15 mouse cellular contexts compared by ENCODE assay signal in genomic region chrX:159073533-159073932, GRCm38 (mm10).
DNase-seq lines count a peak whose midpoint lies in the region; ATAC-seq and TF ChIP-seq lines count a peak whose summit lies in the region.
"Had no signal": no experiment of that assay in that cellular context is flagged by ENCODE, and none has a peak within 500 bp of the region (broad histone marks: within the 10 kb centered on the region; RNA-seq: fewer than 3 reads in every experiment).

No protein-coding gene starts in this region.

- peak; percentile 19 for DNase-seq in gastrocnemius, adult 2 months
- DNase-seq in gastrocnemius, adult 18-20 months (ENCODE audit: low spot score), result no peak
- DNase-seq in midbrain, postnatal 0 days (ENCODE audit: low spot score), result peak; percentile 36
- DNase-seq in midbrain, embryonic 14.5 days, result no peak
- DNase-seq in cerebellum, postnatal 10 days, result peak; percentile 78 to 84
- no peak for DNase-seq in MN1 (ENCODE audit: low spot score)
- DNase-seq in hindbrain, embryonic 14.5 days (ENCODE audit: low spot score), result no peak
- DNase-seq in layer of hippocampus, adult 9-10 months (ENCODE audit: low spot score), result no peak
- DNase-seq: B cell, adult 2 months; gastrocnemius, postnatal 10 days; kidney, adult 2 months; liver had no signal

- H3K4me1 ChIP-seq in midbrain, postnatal 0 days (ENCODE audit: insufficient read depth, low read length), result no peaks in the 10 kb centered on the region
- no peaks in the 10 kb centered on the region for H3K4me1 ChIP-seq in midbrain, embryonic 14.5 days (ENCODE audit: control insufficient read depth, insufficient read depth, low read length)
- no peaks in the 10 kb centered on the region for H3K4me1 ChIP-seq in hindbrain, embryonic 14.5 days (replicated peaks; ENCODE audit: control insufficient read depth, insufficient read depth, low read length)
- H3K4me1 ChIP-seq: lung, embryonic 15.5 days; midbrain, embryonic 12.5 days had no signal

- H3K27me3 ChIP-seq in midbrain, postnatal 0 days (ENCODE audit: insufficient read depth, low read length), result no peaks in the 10 kb centered on the region
- H3K27me3 ChIP-seq in midbrain, embryonic 14.5 days (ENCODE audit: control insufficient read depth, insufficient read depth, low read length), result no peaks in the 10 kb centered on the region
- no peaks in the 10 kb centered on the region for H3K27me3 ChIP-seq in hindbrain, embryonic 14.5 days (ENCODE audit: control insufficient read depth, insufficient read depth, low read length)
- H3K27me3 ChIP-seq: lung, embryonic 15.5 days had no signal

- H3K9ac ChIP-seq in midbrain, postnatal 0 days (replicated peaks; ENCODE audit: low read length, poor library complexity, severe bottlenecking), result no peak overlapping the region
- no peak overlapping the region for H3K9ac ChIP-seq in midbrain, embryonic 14.5 days (replicated peaks; ENCODE audit: low read length)
- H3K9ac ChIP-seq in hindbrain, embryonic 14.5 days, result no peak overlapping the region
- H3K9ac ChIP-seq: lung, embryonic 15.5 days; midbrain, embryonic 12.5 days had no signal

- no peak overlapping the region for H3K27ac ChIP-seq in gastrocnemius, adult 2 months
- no peak overlapping the region for H3K27ac ChIP-seq in midbrain, postnatal 0 days (ENCODE audit: low read depth, low read length)
- H3K27ac ChIP-seq in midbrain, embryonic 14.5 days (replicated peaks; ENCODE audit: low read depth, low read length), result no peak overlapping the region
- H3K27ac ChIP-seq in hindbrain, embryonic 14.5 days, result no peak overlapping the region
- H3K27ac ChIP-seq: lung, embryonic 15.5 days; midbrain, embryonic 12.5 days had no signal

- no peaks in the 10 kb centered on the region for H3K36me3 ChIP-seq in midbrain, postnatal 0 days (ENCODE audit: insufficient read depth, low read length)
- H3K36me3 ChIP-seq in midbrain, embryonic 14.5 days (ENCODE audit: control insufficient read depth, insufficient read depth, low read length), result no peaks in the 10 kb centered on the region
- no peaks in the 10 kb centered on the region for H3K36me3 ChIP-seq in hindbrain, embryonic 14.5 days (replicated peaks; ENCODE audit: control insufficient read depth, insufficient read depth)
- H3K36me3 ChIP-seq: G1E; lung, embryonic 15.5 days; midbrain, embryonic 12.5 days had no signal

- no peak overlapping the region for H3K4me3 ChIP-seq in gastrocnemius, adult 2 months
- H3K4me3 ChIP-seq in midbrain, postnatal 0 days (ENCODE audit: low read depth, low read length), result no peak overlapping the region
- no peak overlapping the region for H3K4me3 ChIP-seq in midbrain, embryonic 14.5 days (replicated peaks; ENCODE audit: low read depth, low read length)
- H3K4me3 ChIP-seq in hindbrain, embryonic 14.5 days (replicated peaks; ENCODE audit: low read length), result no peak overlapping the region
- H3K4me3 ChIP-seq: lung, embryonic 15.5 days; midbrain, embryonic 12.5 days had no signal

- no peaks in the 10 kb centered on the region for H3K9me3 ChIP-seq in midbrain, postnatal 0 days (ENCODE audit: low read length)
- no peaks in the 10 kb centered on the region for H3K9me3 ChIP-seq in midbrain, embryonic 14.5 days (ENCODE audit: control insufficient read depth, low read length)
- no peaks in the 10 kb centered on the region for H3K9me3 ChIP-seq in hindbrain, embryonic 14.5 days (ENCODE audit: control insufficient read depth, low read length)
- H3K9me3 ChIP-seq: G1E; lung, embryonic 15.5 days; midbrain, embryonic 12.5 days had no signal

- H3K4me2 ChIP-seq in midbrain, postnatal 0 days (ENCODE audit: low read depth, low read length, poor library complexity, severe bottlenecking), result no peak overlapping the region
- H3K4me2 ChIP-seq in midbrain, embryonic 14.5 days (ENCODE audit: low read length), result no peak overlapping the region
- H3K4me2 ChIP-seq in hindbrain, embryonic 14.5 days (replicated peaks), result no peak overlapping the region
- H3K4me2 ChIP-seq: lung, embryonic 15.5 days; midbrain, embryonic 12.5 days had no signal

- TF ChIP-seq CTCF in gastrocnemius, adult 2 months (IDR thresholded peaks at IDR 0.05), result no peak
- no peak for TF ChIP-seq CTCF in midbrain, postnatal 0 days (IDR thresholded peaks at IDR 0.05)

- intact Hi-C loops in gastrocnemius, adult 2 months (cut with DNase I), result no loop called here

- ATAC-seq in midbrain, postnatal 0 days (ENCODE audit: low FRiP score), result no peak
- no peak for ATAC-seq in midbrain, embryonic 14.5 days (ENCODE audit: low FRiP score, low TSS enrichment)
- ATAC-seq in hindbrain, embryonic 14.5 days (ENCODE audit: low FRiP score), result no peak

Comparison
In these comparisons a context has a peak if more than half of its experiments do, and no peak if none do; other contexts are left out.
1. DNase-seq: peak in gastrocnemius, adult 2 months (single experiment), midbrain, postnatal 0 days (single experiment) and cerebellum, postnatal 10 days (2 of 2); none in gastrocnemius, adult 18-20 months (single experiment), midbrain, embryonic 14.5 days (single experiment), MN1 (single experiment), hindbrain, embryonic 14.5 days (single experiment) and layer of hippocampus, adult 9-10 months (single experiment).